Mouse (Mus musculus): ENCODE measurements around the gene Sprtn. TPM values are rescaled to one million over a fixed set of nuclear protein-coding genes. Genes with fewer than 3 reads are reported as not detected.

Sprtn gene
- 16.7 and 17.8 TPM in 2 replicates for polyA plus RNA-seq (2012; rRNA removed)

GRCm38 (mm10) chr8:124897386-124898250 is at the start of gene Sprtn, which contains the start of gene Exoc8:
TSS of gene Sprtn (plus strand) at chr8:124897886.
TSS of gene Exoc8 (minus strand) at chr8:124897705.

GRCm38 (mm10) chr8:124862321-124863162 is 35.1 kb upstream of the Sprtn start, which contains the start of the genes Gnpat and 2810004N23Rik:
TSS of gene Gnpat (plus strand) at chr8:124863033.
TSS of gene 2810004N23Rik (minus strand) at chr8:124863120.

DNA sequence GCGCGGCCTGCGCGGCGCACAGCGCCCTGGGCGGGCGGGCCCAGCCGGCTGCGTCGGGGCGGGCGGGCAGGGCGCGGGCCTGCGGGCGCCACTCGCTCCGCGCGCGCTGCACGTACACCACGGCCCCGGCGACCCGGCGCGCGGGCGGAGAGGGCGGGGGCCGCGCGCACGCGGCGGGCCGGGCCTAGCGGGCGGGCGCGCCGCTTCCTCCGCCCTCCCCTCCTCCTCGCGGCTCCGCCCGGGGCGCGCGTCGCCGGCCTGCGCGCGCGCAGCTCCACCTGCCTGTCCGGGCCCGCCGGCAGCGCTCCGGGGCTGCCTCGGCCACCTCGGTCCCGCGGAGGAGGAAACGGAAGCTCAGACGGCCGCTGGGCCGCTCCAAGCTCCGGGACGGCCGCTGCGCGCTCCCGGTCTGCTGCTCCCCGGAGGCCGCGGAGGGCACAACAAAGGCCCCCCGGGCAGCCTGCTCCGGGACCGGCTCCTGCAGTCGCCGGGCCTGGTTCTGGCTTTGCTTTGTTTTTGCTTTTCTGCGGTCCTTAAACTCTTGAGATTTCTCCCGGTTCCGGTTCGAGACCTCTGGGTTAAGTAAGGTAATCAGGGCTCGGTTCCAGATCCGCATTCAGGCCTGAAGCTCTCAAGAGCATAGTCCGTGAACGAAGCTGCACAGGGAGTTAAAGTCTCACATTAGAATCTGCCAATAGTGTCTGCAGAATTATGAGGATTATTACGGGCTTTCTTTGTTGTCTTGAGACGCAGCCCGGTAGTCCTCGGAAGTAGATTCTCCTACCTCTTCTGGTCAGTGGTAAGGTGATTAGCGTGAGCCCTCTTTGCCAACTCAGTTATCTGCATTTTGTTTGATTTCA is 51.8 kb downstream of the Sprtn start, which contains the start of gene Egln1:
Gene Egln1 (minus strand): TSS at position 116 of the 860 bp plus-strand sequence.

Other genes starting within 250 kb of the Sprtn start
- 40.7 and 49.2 TPM in 2 replicates for gene 2310022B05Rik, start 234.5 kb upstream of the Sprtn start, polyA plus RNA-seq (2012; rRNA removed)
- gene Ttc13, start 175.9 kb upstream of the Sprtn start, polyA plus RNA-seq (2012; rRNA removed) = 36.8 and 46.2 TPM in 2 replicates
- 36.0 and 40.5 TPM in 2 replicates for gene Arv1, start 175.7 kb upstream of the Sprtn start, polyA plus RNA-seq (2012; rRNA removed)
- gene Fam89a, start 146.1 kb upstream of the Sprtn start, polyA plus RNA-seq (2012; rRNA removed) = 0.68 and 3.3 TPM in 2 replicates
- 6.9 and 7.7 TPM in 2 replicates for gene Trim67, start 104.8 kb upstream of the Sprtn start, polyA plus RNA-seq (2012; rRNA removed)
- gene Gnpat, start 34.9 kb upstream of the Sprtn start, polyA plus RNA-seq (2012; rRNA removed) = 113 and 122 TPM in 2 replicates
- gene 2810004N23Rik, start 34.8 kb upstream of the Sprtn start, polyA plus RNA-seq (2012; rRNA removed) = 36.2 and 36.3 TPM in 2 replicates
- 8.9 and 12.1 TPM in 2 replicates for gene Exoc8, start 181 bp upstream of the Sprtn start, polyA plus RNA-seq (2012; rRNA removed)
- 36.7 and 40.5 TPM in 2 replicates for gene Egln1, start 51.4 kb downstream of the Sprtn start, polyA plus RNA-seq (2012; rRNA removed)
- 120 and 121 TPM in 2 replicates for gene Tsnax, start 115.1 kb downstream of the Sprtn start, polyA plus RNA-seq (2012; rRNA removed)
- gene Disc1, start 156.3 kb downstream of the Sprtn start, polyA plus RNA-seq (2012; rRNA removed) = 1.4 and 1.5 TPM in 2 replicates